Mouse (Mus musculus) heart, postnatal 36 days (tissue): ENCODE measurements around the gene Gm37240. TPM values are rescaled to one million over a fixed set of nuclear protein-coding genes. Genes with fewer than 3 reads are reported as not detected.

Experiments used
- DNase-seq, 2 experiments: peaks; one replicate each; pipeline ENCODE4 v3.0.0; 2021 to 2022
- intact Hi-C: fragments of 180-260 bp; cut with DNase I; formaldehyde crosslinking; loops from one replicate; pipeline ENCODE4 v1.15.1; 2025
- total RNA-seq, 2 experiments: library from RNA; stranded (reverse); gene quantifications; 2 replicates each; pipeline ENCODE4 v1.2.3; 2021

The Gm37240 gene
- total RNA-seq, 2 experiments from 2014 or later, result 35.9 to 45.6 TPM

DNA sequence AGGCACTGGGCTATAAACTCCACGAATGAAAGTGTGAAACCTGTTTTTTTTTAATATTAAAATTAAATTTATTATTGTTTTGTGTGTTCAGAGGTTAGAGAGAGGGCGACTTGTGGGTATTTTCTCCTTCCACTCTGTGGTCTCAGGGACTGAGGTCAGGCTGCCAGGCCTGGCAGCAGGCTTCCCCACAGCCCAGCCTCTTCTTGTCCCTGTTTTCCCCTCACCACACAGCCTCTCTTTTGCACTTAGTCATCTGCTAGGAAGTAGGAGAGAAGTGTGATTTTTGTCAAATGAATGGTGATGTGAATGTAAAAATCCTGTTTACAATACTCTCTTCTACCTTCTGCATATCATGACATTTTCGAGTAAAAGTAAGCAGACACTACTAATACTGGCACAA, 1079.5 kb downstream of the Gm37240 start:
- DNase-seq, result no peak
- intact Hi-C loops, result no loop called here

DNA sequence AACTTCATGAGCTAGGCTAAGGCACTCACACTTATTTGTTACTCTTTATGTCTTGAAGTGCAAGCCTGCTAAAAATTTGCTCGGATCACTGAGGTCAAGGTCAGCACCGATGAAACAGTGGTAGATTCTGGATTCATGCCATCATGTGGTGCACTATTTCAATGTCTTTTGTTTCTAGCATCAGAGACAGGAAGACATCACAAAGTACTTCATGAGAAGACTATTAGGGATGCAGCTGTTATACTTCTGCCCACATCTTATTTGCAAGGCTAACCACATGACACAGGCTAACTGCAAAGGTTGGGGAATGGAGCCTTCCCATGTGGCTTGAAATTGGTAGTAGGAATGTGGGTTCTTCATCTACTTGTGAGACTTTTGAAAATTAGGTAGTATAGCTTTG, 1081.1 kb downstream of the Gm37240 start:
- intact Hi-C loops, result no loop called here
- no peak for DNase-seq

DNA sequence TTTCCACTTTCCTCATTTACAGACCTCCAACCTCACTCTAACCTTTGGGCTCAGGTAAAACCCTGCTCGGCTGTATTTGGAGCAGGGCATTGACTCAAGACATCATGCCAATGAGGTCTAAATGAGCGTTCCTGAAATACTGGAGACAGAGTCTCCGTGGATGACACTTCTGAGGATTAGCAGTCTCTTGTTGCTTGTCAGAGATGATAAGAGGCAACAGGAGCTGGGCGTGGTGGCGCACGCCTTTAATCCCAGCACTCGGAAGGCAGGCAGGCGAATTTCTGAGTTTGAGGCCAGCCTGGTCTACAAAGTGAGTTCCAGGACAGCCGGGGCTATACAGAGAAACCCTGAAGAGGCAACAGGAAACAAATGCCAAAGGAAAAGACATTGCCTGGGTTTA, 1083.3 kb downstream of the Gm37240 start:
- intact Hi-C loops, result no loop called here
- no peak for DNase-seq

DNA sequence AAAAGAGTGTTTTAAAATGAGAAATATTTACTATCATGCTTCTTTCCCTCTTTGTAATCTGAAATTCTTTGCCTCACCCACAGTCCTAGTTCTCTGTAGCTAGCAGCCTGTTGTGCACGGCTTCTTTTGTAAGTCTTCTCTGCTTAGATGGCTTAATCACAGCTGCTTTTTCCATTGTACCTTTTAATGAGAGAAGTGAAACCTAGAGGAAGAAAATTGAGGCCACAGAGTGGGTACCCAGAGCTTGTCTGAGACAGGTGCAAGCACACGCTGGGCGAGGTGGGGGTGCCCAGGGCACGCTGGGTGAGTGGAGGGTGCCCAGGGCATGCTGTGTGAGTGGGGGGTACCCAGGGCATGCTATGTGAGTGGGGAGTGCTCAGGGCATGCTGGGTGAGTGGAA, 1099.4 kb downstream of the Gm37240 start:
- intact Hi-C loops, result no loop called here
- no peak for DNase-seq

DNA sequence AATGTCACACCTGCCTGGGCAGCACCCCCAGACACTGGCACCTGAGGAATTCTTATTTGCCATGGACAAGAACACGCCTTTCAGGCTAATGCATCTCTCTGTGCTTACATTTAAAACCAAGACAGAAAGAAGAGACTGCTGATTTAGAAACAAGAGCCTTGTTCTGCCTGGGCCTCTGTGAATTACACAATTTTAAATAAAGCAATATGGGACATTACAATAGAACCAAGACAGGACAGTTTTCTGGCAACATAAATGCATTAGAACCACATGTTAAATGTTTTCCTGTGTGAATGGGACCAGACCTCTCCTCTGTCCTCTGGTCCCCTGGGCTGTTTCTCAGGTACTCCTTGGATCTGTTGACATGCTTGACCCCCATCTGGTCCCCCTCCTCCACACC, 1111.2 kb downstream of the Gm37240 start:
- intact Hi-C loops, result no loop called here
- no peak for DNase-seq

DNA sequence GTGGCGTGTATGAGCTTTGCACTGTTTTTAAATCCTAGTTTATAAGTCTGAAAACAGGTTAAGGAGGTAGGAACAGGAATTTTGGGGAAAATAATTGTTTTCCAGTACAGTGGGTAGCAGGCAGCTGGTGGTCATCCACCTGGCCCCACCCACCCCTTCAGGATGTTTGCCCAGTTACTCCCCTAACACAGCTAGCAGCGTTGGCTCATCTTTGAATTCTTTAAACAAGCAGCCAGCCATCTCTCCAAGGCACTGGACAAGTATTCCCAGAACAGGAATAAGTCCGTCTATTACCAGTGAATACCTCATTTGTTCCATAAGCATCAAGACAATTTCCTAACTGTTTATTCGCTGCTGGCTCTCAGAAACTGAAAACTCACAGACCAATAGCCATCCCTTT, 1111.7 kb downstream of the Gm37240 start:
- intact Hi-C loops, result no loop called here

DNA sequence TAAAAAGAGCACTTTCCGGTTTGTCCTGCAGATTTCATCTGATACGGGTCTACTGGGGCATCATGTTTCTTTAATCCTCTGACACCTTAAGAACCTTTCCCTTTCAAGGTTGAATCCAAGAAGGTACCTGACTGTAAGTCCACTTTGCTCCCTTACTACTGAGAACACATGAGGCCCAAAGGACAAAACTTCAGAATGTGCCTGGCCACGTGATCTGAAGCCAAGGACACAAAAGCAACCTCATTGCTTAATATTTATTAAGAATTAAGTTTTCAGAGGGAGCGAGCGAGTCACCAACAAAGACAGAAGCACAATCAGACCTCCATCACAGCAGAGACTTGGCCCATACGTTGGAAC, 1112.3 kb downstream of the Gm37240 start:
- no peak for DNase-seq
- intact Hi-C loops, result no loop called here

More for the DNA sequence above, 1111.7 kb downstream of the Gm37240 start:
- no peak for DNase-seq

DNA sequence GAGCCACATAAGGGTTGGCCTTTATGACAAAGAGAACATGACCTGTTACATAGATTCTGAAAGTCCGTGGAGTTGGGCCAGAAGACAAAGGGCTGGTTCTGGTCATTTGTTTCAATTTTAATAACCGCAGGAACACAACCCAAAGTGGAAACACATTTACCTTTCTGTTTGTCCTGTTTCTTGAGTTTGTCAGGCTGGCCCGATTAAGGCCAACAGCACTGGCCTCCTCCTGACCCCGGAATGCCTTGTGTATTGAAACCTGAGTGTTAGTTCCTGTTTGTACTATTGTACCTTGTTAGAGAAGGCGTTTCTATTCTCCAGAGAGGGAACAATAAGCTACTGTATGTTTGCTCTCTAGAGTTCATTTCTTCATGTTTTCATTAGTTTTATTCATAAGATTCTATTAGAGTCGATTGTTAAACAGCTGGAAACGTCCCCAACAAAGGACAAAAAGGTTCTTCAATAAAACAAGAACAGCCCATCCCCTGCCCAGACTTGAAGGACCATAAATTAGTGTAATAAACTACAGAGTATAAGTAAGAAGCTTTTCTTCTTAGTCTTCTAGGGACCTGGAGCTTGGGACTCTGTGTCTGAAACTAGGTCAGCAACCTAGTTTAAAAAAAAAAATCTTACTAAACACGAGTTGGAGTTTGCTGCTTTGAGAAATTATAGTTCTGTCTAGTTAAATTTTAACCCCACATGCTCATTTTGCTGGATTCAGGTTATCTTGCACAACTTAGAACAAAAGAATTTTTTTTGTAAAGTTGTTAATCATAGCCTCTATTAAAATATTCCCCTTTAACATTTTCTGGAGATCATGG, 1112.9 kb downstream of the Gm37240 start:
- no peak for DNase-seq

DNA sequence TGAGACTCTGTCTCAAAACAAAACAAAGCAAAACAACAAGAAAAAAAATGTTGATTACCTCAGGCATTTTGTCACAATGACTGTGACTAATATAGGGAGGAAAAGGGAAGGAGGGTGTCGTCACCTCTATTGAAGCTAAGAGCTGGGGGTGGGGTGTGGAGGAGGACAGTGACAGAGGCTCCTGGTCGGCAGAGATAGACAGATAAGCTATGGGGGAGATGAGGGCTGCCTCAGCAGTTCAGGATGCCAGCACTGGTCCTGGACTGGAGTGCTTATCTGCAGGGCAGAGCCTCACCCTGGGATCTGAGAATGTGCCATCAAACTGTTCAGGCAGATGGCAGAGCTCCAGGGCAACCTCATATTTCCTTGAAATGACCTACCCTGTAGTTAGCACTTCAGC, 1115.3 kb downstream of the Gm37240 start:
- intact Hi-C loops, result no loop called here
- no peak for DNase-seq

More for the DNA sequence above, 1112.9 kb downstream of the Gm37240 start:
- intact Hi-C loops, result no loop called here

DNA sequence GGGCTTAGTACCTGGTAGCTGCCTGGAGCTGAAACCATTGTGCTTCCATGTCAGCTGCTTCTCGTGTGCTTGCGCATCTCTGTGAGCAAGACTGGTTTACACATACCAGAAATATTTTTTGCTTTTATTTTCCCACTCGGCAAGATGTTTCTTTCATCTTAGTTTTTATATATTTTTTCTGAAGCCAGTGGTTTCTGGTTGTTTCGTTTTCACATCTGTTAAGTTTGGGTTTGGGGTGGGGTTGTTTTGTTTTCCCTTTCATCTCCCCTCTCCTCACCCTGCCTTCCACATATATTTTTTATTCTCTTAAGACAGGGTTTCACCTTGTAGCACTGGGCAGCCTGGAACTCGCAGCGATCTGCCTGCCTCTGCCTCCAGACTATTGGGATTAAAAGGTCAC, 1116.8 kb downstream of the Gm37240 start:
- no peak for DNase-seq
- intact Hi-C loops, result no loop called here

DNA sequence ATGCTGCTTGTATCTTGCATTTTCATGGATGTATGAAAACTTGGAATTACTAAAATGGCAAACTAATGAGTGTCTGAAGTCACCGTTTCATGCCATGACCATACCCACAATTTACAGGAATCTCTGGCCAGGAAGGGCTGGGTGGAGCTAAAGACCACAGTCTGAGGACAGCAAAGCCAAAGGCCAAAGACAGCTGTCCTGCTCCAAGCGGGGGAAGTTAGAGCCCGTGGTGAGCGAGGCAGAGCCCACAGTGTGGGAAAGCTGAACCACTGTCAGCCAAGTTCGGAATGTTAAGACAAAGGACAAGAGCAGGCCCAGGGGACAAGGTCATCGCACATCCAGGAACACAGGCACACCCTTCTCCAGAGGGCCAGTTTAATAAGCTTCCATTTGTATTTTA, 1117.9 kb downstream of the Gm37240 start:
- intact Hi-C loops, result no loop called here
- DNase-seq, result no peak

DNA sequence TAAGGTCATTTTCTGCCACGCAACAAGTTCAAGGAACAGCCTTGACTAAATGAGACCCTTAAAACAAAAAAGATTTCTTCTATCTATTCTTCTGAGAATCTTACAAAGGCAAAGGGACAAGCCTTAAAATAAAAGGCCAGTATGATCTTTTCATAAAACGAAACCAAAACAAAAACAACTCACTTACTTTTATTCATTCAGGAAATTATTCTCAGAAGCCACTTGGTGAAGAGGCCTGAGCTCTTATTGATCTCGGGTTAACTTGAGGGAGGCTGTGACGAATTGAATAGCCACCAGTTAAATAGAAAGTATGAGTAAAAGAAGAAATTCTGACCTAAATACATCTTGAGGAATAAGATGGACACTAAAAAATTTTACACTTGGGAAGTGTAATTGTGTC, 1118.4 kb downstream of the Gm37240 start:
- no peak for DNase-seq
- intact Hi-C loops, result no loop called here

DNA sequence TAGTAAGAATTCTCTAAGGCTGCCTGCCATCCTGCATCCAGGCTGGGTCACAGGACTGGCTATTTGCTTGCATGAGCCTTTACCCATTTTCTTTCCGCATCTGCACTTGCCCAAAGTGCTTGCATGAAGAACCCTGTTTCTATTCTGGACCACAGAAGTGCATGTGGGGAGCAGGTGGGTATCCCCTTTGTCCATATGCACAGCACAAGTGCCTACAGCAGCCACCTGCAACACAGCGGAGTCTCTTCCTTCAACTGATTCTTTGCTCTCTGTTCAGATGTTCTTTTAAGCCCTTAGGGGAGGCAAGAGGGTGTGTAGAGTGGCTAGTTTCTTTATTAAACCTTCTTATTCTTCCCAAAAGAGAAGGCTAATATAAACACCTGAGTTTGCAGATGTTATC, 1133.5 kb downstream of the Gm37240 start:
- no peak for DNase-seq
- intact Hi-C loops, result no loop called here

DNA sequence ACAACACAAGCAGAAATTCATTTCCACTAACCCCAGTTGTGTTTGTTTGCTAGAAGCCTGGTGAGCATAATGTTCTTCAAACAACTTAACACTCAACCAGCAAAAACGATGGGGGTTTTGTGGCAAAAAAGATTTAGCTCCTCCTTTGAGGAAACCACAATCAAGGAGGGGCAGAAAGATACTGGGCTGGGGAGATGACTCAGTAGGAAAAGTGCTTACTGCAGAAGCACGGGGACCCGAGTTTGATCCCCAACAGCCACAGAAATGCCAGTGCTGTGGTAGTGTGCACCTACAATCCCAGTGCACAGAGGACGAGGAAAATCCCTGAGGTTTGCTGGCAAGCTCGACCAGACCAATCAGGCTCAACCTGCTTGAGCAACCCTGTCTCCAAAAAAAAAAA, 1138.1 kb downstream of the Gm37240 start:
- no peak for DNase-seq
- intact Hi-C loops, result no loop called here

DNA sequence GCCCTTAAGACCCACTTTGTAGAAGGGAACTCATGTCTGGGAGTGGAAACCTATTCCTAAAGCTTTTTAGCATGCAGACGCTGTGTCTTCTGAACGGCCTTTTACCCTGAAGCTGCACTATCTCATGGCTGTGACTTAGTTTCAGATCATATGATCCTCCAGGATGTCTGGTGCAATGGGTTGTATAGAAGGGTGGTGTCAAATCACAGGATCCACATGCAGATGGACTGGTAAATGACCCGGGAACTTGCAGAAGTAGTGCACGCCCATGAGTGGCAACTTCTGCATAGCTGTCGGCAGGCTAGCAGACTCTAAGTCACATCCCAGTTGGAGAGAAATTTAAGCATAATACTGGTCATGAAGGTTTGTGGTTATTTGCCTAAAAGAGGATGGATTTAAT, 1139.2 kb downstream of the Gm37240 start:
- intact Hi-C loops, result no loop called here
- no peak for DNase-seq

DNA sequence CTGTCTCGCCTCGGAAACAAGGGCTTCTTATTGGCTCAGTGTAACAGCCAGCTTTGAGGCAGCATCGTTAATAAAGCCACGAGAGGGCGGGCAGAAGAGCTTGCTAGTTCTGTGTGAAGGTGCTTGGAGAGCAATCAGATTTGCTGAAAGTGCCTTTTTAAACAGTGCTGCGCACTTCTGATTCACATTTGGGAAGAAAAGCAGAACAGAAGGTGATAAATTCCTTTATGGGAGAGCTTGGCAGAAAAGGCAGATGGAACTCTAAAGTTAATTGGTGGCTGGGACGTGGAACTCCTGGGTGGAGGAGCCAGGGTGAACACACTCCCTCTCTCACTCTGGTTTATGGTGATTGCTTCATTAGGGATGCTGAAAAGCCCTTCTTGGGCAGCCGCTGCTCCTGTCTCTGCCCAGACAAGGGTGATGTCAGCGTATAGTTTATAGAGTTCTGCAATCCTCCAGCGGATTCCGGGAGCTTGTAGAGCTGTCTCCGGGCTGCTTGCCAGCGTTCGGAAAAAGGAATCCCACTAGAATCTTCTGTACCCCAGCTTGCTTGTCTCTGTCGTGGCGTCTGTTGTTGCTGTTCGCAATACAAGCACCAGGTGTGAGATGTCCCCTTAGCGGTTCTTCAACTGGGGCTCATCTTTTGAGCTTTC, 1141.7 kb downstream of the Gm37240 start:
- intact Hi-C loops, result no loop called here
- peak; percentile 20 to 44 for DNase-seq

DNA sequence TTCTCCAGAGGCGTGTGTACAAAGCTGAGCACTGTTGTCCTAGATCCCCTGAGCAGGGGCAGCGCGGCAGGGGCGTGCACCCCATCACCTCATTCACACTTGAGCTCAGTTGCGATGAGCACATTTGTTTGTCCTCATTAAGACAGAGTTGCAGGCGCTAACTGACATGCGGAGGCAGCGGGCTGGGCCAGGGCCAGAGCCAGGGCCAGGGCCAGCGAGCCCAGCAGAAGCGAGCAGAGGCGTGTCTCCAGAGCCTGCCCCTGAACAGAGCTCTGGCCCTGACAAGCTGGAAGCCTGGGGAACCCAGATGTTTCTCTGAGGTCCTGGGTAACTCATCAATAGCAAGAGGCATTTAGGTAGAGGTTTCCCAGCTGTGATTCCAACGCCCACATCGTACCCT, 1142.6 kb downstream of the Gm37240 start:
- DNase-seq, result peak; percentile 46 to 49
- intact Hi-C loops, result no loop called here

DNA sequence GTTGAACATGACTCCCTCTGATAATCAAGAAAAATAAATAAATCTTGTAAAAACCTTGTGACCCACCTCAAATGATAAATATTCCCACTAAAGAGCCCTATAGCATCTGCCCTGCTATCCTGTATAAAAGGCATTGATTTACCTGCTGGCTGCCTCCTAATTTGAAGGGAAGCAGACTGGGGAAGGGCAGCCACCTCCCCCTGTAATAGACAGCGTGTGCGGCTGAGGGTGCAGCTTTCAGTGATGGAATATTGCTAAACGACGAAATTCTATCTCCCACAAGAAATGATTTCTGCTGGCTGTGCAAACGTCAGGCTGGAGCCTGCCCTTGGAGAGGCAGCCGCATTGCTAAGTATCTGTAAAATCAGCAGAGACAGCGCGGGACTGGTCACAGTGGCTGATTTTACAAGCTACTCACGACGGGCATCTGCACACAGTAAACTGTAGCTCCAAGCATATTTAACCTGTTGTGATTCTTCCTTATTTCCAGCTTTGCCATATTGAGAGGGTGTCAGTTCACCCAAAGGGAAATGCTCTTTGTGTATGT, 1147.2 kb downstream of the Gm37240 start:
- no peak for DNase-seq
- intact Hi-C loops, result no loop called here

DNA sequence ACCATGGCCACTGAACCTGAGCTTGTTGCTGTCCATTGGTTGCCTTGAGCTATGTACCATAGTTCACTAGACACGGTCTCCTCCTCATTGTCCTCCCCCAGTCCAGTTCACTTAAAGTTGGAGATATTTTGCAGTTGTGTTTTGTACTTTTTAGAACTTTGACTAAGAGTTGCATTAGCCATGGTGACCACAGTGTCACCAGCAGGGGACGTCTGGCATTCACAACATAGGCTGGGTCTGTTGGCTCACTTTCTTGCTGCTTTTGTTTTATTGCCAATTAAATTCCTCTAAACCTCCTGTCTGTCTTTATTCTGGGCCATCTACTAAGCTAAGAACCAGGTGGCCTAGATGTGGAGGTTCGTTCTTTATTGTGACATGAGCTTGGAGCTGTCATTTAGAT, 1150.2 kb downstream of the Gm37240 start:
- no peak for DNase-seq
- intact Hi-C loops, result no loop called here

DNA sequence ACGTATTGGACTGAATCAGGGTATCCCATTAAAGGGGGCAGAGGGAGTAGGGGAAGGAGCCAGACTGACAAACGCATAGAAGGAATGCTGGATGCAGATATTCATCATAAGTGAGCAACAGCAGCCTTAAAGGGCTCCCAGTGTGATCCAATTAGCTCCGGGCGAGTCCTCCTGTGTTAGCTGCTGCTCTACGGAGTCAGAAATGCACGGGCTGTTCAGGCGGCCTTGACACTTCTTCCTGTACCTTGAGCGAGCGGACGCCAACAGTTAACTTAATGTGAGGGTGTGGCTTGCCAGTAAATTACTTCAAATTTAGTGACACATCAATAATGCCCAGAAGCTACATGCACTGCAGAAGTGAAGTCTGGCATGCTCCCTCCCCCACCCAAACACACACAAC, 1151.6 kb downstream of the Gm37240 start:
- DNase-seq, result no peak
- intact Hi-C loops, result no loop called here

DNA sequence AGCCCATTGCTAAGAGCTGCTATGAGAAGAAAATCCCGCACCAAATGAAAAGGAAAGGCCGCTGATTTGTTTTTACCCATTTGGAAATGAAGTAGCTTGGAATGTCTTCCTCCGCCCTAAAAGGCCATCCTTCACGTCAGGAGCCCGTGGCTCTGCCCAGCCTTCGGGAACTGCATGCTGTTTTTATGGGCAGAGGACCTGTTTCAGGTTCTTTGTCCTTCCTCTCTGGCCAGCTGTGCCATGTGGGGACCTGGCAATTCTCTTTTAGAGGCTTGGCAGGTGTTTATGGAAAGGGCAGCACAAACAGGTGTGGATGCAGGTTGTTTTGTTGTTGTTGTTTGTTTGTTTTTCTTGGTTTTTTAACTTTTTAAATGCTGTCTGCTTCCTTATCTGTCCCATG, 1154.8 kb downstream of the Gm37240 start:
- intact Hi-C loops, result no loop called here
- DNase-seq, result no peak

DNA sequence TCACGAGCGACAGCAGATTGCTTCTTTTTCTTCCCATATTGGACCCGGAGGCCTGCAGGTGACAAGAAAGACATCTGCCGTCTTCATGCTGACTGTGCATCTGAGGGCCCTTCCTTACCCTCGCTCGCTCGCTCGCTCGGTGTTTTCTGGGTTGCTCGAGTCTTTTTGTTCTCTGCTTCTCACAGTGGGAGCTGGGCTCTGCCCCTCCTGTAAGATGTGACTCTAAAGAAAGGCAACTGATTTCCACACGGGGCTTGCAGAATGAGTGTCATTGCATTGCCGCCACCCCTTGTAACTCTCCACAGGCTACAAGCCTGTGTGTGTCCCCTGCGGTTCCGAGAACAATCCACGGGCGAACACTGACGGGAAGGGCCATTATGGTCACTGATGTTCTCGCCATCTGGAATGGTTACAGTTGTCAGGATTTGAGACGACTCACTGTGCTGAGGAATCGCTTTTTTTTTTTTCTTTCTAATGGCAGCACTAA, 1155.3 kb downstream of the Gm37240 start:
- no peak for DNase-seq

More for the DNA sequence above, 1155.3 kb downstream of the Gm37240 start:
- intact Hi-C loops, result no loop called here
